Mouse (Mus musculus) cerebellum, adult 9-10 months (tissue): ENCODE data around the gene Pdzd7.
"Not testable (repeated sequence)": the region's sequence is repeated elsewhere in the genome, so short reads cannot be mapped to it uniquely, and the experiment has no call there.

Source experiments
- DNase-seq: peaks from one replicate; pipeline ENCODE4 v3.0.0; 2022

The Pdzd7 gene

GRCm38 (mm10) chr19:45058113-45058839, 12.8 kb upstream of the Pdzd7 start:
- DNase-seq, result peak; percentile 96

GRCm38 (mm10) chr19:45057724-45058112, 12.2 kb upstream of the Pdzd7 start:
- DNase-seq, result no peak

GRCm38 (mm10) chr19:45056908-45057698, 11.6 kb upstream of the Pdzd7 start:
- DNase-seq, result no peak

- peak; percentile 69 for DNase-seq
Measured at GRCm38 (mm10) chr19:45056364-45056763, 10.8 kb upstream of the Pdzd7 start.

DNA sequence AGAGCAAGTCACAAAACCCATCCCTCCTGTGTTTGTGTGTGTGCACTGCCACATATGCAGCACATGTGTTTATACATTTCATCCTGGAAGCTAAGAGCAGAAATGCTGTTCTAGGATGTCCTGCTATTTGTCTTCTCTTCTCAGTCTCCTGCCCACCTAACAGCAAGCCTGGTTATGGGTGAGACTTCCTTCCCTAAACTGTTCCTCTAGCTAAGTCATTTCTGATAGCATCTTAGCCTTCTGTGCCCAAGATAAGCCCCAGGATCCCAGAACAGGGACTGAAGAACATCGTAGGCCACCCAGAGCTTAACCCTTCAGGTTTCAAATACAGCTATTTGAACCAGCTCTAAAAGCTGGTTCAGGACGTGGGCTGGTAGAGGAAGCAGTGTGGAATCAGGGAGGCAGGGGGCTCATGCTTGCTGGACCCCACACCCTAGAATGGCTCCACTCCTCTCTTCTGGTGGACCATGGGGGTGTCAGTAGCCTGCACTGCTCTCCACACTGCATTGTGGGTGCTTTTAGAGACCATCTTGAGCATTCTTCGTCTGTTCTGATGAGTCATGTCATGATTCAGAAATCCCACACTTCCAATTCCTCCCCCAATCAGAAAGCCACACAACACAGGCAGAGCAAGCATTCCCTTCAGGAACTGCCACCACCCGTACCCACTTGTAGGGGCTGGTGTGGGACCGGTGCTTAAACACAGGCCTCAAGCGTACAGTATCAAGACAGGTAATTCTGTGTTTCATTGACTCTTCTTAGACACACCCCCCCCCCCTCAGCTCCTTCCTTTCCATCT, 9.6 kb upstream of the Pdzd7 start:
- DNase-seq, result no peak

DNA sequence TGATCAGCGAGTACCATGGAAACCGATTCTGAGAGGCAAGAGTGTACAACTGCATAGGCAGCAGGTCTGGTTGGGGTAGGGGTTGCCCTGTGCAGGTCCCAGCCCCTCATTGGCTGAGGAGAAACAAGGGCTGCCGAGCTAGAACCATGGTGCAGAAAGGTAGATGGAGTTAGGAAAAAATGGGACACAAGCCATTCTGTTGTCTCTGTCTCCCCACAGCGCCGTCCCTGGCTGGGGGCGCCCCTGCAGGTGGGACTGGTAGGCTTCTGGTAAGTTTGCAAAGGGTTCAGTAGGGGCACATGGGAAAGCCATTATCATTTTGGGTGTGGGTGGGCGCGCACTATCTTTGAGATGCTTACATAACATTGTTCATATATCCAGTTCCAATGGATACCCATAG, 7.9 kb upstream of the Pdzd7 start:
- DNase-seq, result no peak

DNA sequence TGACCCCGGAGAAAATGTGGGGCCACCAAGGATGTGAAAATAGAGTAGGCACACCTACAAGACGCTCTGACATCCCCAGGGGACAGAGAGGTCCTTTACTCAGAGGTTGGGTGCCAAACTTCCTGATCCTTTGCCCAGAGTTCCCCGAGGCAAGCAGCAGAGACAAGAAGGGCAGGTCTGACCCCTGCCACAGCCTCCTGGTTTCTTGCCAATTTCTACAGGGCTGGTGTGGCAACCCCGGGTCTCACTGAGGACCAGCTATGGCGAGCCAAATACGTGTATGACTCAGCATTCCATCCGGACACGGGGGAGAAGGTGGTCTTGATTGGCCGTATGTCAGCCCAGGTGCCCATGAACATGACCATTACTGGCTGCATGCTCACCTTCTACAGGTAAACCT, 4.0 kb upstream of the Pdzd7 start:
- no peak for DNase-seq

GRCm38 (mm10) chr19:45048644-45049365, 3.3 kb upstream of the Pdzd7 start:
- DNase-seq, result no peak

GRCm38 (mm10) chr19:45047935-45048643, 2.6 kb upstream of the Pdzd7 start:
- peak; percentile 80 for DNase-seq

DNA sequence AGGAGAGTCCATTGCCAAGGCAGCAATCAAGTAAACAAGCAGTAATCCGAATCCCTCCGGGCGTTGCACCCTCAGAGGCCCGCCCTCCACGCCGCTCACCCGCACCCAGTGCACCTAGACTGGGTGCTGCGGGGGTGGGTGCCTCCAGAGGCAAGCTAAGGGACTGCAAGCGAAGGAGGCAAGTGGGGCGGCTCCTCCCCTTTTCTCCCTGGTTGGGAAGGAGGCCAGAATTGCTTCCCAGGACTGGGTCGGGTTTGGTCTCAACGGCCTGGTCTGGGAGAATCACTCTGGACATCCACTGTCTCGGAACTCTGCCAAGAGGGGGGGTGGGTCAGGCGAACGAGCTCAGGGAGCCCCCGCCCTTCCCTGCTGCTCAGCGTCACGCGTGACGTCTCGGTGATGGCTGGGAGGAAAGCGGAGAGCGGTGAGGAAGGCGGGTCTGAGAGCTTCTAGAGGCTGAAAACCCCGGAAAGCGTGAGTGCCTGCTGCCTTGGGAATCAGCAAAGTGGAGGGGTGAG, 2.0 kb upstream of the Pdzd7 start, which contains the start of gene Sfxn3:
TSS of gene Sfxn3 (plus strand) at position 87 of the 518 bp plus-strand sequence.
- peak; percentile 97 for DNase-seq

DNA sequence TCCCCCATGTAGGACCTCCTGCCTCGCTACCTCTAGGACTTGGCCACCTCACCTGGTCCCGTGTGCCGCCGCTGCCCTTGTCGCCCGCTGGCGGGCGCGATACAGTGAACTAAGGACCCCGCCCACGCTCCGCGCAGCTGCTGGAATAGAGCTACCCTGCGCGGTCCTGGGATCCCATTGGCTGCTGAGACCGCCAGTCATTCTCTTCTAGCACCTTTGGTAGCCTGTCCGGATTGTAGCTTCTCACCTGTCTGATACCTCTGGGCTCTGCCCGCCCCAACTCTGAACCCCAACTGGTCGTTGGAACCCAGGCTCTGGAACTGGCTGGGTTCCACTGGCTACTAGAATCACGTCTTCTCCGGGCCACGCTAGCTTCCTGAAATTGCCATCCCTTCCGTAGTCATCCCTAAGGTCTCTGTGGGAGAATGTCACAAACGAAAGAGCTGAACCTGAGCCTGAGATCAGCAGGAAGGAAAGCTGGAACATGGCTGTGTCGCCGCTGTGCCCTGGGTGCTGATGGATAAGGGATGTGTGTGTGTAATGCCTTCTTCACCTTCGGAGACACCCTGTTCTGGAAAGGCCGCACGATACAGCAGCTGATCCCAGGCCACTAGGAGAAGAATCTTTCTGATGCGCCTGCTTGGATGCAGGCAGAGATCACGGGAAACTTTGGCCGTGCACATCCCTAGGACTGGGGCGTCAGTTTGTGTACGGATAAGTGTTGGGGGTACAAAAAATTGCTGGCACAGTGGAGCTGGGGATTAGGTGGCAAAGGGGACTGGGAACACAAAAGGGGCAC, 1.2 kb upstream of the Pdzd7 start:
- DNase-seq, result peak; percentile 96

GRCm38 (mm10) chr19:45045236-45045635, 281 bp downstream of the Pdzd7 start:
- no peak for DNase-seq

- DNase-seq, result no peak
Measured at GRCm38 (mm10) chr19:45044389-45044927, 1.1 kb downstream of the Pdzd7 start.

GRCm38 (mm10) chr19:45040214-45040613, 5.3 kb downstream of the Pdzd7 start:
- no peak for DNase-seq

DNA sequence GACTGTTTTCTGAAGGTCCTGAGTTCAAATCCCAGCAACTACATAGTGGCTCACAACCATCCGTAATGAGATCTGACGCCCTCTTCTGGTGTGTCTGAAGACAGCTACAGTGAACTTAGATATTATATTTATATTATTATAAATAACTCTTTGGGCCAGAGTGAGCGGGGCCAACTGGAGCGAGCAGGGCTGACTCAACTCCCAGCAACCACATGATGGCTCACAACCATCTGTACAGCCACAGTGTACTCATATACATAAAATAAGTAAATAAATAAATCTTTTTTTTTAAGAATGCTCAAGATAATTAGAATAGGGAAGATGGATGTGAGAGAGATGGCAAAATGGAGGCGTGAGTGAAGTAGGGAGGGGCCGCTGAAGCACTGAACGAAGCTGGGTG, 7.3 kb downstream of the Pdzd7 start:
- DNase-seq, result not testable (repeated sequence)

GRCm38 (mm10) chr19:45036867-45037266, 8.7 kb downstream of the Pdzd7 start:
- DNase-seq, result no peak

GRCm38 (mm10) chr19:45032570-45033332, 12.8 kb downstream of the Pdzd7 start:
- DNase-seq, result no peak

DNA sequence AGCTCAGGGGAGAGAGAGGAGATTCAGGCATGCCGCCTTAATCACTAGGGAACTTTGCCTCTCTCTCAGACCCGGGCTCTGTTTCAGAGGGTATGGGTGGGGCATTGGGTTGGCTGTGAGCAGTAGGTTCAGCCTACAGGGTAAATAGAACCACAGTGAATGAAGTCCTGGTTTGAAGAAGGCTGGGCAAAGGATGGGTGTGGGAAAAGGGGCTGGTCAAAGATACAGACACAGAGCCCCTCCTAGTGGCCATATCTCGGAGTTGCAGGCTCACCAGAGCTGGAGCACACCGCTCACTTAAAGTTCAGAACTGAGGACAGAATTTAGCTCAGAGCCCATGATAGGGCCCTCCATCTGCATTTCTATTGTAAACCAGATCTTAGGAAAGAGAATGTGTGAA, 13.7 kb downstream of the Pdzd7 start:
- peak; percentile 87 for DNase-seq

- DNase-seq, result peak; percentile 92
Measured at GRCm38 (mm10) chr19:45030746-45031693, 14.5 kb downstream of the Pdzd7 start.
